Mouse (Mus musculus) kidney, postnatal 14 days (tissue): Measurements from ENCODE around the gene Cntn3.
"Not testable (repeated sequence)": the region's sequence is repeated elsewhere in the genome, so short reads cannot be mapped to it uniquely, and the experiment has no call there.

Experiments used
- DNase-seq: peaks from one replicate; pipeline ENCODE4 v3.0.0; 2022; ENCODE audit warnings: mixed read lengths

The Cntn3 gene

GRCm38 (mm10) chr6:102573001-102573400 lies at the start of gene Cntn3:
TSS of gene Cntn3 (minus strand) at chr6:102573101.
- not testable (repeated sequence) for DNase-seq

GRCm38 (mm10) chr6:102600773-102601172 lies 27.9 kb upstream of the Cntn3 start:
- DNase-seq = no peak

GRCm38 (mm10) chr6:102597756-102598155 lies 24.9 kb upstream of the Cntn3 start:
- DNase-seq = no peak

- no peak for DNase-seq
Observed at GRCm38 (mm10) chr6:102590151-102590550, 17.2 kb upstream of the Cntn3 start.

GRCm38 (mm10) chr6:102589311-102589710 lies 16.4 kb upstream of the Cntn3 start:
- no peak for DNase-seq

- DNase-seq = no peak
Observed at GRCm38 (mm10) chr6:102586056-102586455, 13.2 kb upstream of the Cntn3 start.

- no peak for DNase-seq
Observed at GRCm38 (mm10) chr6:102583578-102583977, 10.7 kb upstream of the Cntn3 start.

GRCm38 (mm10) chr6:102567496-102567895 lies 5.4 kb downstream of the Cntn3 start:
- no peak for DNase-seq

- no peak for DNase-seq
Observed at GRCm38 (mm10) chr6:102565228-102565627, 7.7 kb downstream of the Cntn3 start.

GRCm38 (mm10) chr6:102564011-102564731 lies 8.7 kb downstream of the Cntn3 start:
- DNase-seq = peak; percentile 73

- DNase-seq = no peak
Observed at GRCm38 (mm10) chr6:102563431-102563830, 9.5 kb downstream of the Cntn3 start.

- DNase-seq = no peak
Observed at GRCm38 (mm10) chr6:102557521-102557920, 15.4 kb downstream of the Cntn3 start.

GRCm38 (mm10) chr6:102556497-102556896 lies 16.4 kb downstream of the Cntn3 start:
- no peak for DNase-seq

- no peak for DNase-seq
Observed at GRCm38 (mm10) chr6:102555814-102556437, 17.0 kb downstream of the Cntn3 start.

GRCm38 (mm10) chr6:102555067-102555657 lies 17.7 kb downstream of the Cntn3 start:
- no peak for DNase-seq

- DNase-seq = no peak
Observed at GRCm38 (mm10) chr6:102541633-102542412, 31.1 kb downstream of the Cntn3 start.

- DNase-seq = no peak
Observed at GRCm38 (mm10) chr6:102535599-102535998, 37.3 kb downstream of the Cntn3 start.

- DNase-seq = no peak
Observed at GRCm38 (mm10) chr6:102523037-102523436, 49.9 kb downstream of the Cntn3 start.

- DNase-seq = no peak
Observed at GRCm38 (mm10) chr6:102520977-102521376, 51.9 kb downstream of the Cntn3 start.

GRCm38 (mm10) chr6:102515231-102515630 lies 57.7 kb downstream of the Cntn3 start:
- no peak for DNase-seq

- no peak for DNase-seq
Observed at GRCm38 (mm10) chr6:102512085-102512484, 60.8 kb downstream of the Cntn3 start.

GRCm38 (mm10) chr6:102485509-102485908 lies 87.4 kb downstream of the Cntn3 start:
- DNase-seq = no peak
